Mouse (Mus musculus): ENCODE measurements around the gene Rfc2. TPM values are rescaled to one million over a fixed set of nuclear protein-coding genes. Genes with fewer than 3 reads are reported as not detected.

Rfc2 gene
- polyA plus RNA-seq, 1 experiment = 6.8 TPM

DNA sequence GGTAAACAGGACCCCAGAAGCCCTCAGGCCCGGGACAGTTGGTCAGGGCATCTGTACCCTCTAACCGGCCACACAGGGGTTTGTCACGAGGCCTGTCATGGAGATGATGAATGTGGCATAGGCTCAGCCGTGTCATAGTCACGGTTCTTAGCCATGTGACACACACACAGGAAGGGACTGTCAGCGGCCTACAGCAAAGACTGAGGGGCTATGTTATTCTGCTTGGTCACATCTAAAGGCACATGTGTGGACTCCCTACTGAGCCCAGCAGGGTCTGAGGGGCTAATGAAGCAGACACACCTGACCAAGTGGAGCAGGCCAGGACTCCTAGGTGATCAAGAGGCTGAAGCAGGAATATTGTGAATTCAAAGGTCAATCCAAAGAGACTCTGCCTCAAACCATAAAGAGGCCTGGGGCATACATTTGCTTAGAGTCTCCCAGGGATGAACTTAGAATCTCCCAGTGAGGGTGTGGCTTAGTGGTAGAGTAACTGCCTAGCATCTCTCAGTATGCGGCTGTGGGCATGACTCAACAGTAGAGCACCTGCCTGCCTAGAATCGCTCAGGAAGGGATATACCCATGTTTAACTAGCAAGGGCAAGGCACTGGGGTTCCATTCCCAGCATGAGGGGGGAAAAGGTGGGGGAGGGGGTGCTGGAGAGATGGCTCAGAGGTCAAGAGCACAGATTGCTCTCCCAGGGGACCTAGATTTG is 30.8 kb downstream of the Rfc2 start:
- H3K27me3 ChIP-seq (ENCODE audit: control insufficient read depth) = no peaks in the 10 kb centered on the region
- peaks cover 21% of the 10 kb centered on the region for H3K36me3 ChIP-seq (ENCODE audit: control insufficient read depth)

GRCm38 (mm10) chr5:134613727-134614126 is 32.6 kb downstream of the Rfc2 start:
- Histone ChIP-seq H3K36me3 (ENCODE audit: control insufficient read depth) (peaks cover 38% of the 10 kb centered on the region), H3K9me3 (ENCODE audit: control insufficient read depth, low read length) (no peaks in the 10 kb centered on the region), H3K27me3 (ENCODE audit: control insufficient read depth) (no peaks in the 10 kb centered on the region), H3K4me1 (ENCODE audit: control insufficient read depth) (peaks cover 9% of the 10 kb centered on the region), H3K4me3 (replicated peaks) (no peak overlapping the region)
- no peak for TF ChIP-seq TAL1 (IDR thresholded peaks at IDR 0.05; ENCODE audit: low read length)
- no peak for TF ChIP-seq GATA1 (IDR thresholded peaks at IDR 0.05; ENCODE audit: low read length)

More for the DNA sequence above, 30.8 kb downstream of the Rfc2 start:
- peaks cover 7% of the 10 kb centered on the region for H3K4me1 ChIP-seq (ENCODE audit: control insufficient read depth)
- no peak overlapping the region for H3K4me3 ChIP-seq (replicated peaks)
- TF ChIP-seq TAL1 (IDR thresholded peaks at IDR 0.05; ENCODE audit: low read length) (no peak), GATA1 (IDR thresholded peaks at IDR 0.05; ENCODE audit: low read length) (no peak)
- no peaks in the 10 kb centered on the region for H3K9me3 ChIP-seq (ENCODE audit: control insufficient read depth, low read length)

DNA sequence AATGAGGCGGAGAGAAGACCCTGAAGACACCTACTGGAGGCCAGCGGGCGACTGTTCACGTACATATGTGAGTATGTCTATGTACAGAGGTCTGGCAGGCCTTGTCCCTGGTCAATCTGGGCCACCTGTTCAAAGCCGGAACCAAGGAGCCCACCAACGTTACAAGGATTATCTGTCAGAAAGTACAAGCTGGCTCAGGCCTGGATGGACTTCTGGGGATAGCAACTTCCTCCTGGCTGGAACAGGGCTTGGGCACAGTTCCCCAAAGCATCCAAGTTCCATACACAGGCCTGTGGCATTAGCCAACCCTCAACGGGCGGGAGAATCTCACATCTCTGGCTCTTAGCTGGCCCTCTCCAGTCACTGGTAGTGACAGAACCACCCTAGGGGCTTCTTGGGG is 33.1 kb downstream of the Rfc2 start:
- TF ChIP-seq TAL1 (IDR thresholded peaks at IDR 0.05; ENCODE audit: low read length) = no peak
- no peak for TF ChIP-seq GATA1 (IDR thresholded peaks at IDR 0.05; ENCODE audit: low read length)
- H3K27me3 ChIP-seq (ENCODE audit: control insufficient read depth) = no peaks in the 10 kb centered on the region
- peaks cover 9% of the 10 kb centered on the region for H3K4me1 ChIP-seq (ENCODE audit: control insufficient read depth)
- peaks cover 44% of the 10 kb centered on the region for H3K36me3 ChIP-seq (ENCODE audit: control insufficient read depth)
- H3K4me3 ChIP-seq (replicated peaks) = no peak overlapping the region
- no peaks in the 10 kb centered on the region for H3K9me3 ChIP-seq (ENCODE audit: control insufficient read depth, low read length)

GRCm38 (mm10) chr5:134614802-134615201 is 33.6 kb downstream of the Rfc2 start, which contains the start of gene Lat2:
TSS of gene Lat2 (minus strand) at chr5:134615025.
- Histone ChIP-seq H3K9me3 (ENCODE audit: control insufficient read depth, low read length) (no peaks in the 10 kb centered on the region), H3K36me3 (ENCODE audit: control insufficient read depth) (peaks cover 49% of the 10 kb centered on the region), H3K27me3 (ENCODE audit: control insufficient read depth) (no peaks in the 10 kb centered on the region), H3K4me3 (replicated peaks) (no peak within 1 kb of the TSS), H3K4me1 (ENCODE audit: control insufficient read depth) (peaks cover 9% of the 10 kb centered on the region)
- TF ChIP-seq TAL1 (IDR thresholded peaks at IDR 0.05; ENCODE audit: low read length) = no peak
- no peak for TF ChIP-seq GATA1 (IDR thresholded peaks at IDR 0.05; ENCODE audit: low read length)

DNA sequence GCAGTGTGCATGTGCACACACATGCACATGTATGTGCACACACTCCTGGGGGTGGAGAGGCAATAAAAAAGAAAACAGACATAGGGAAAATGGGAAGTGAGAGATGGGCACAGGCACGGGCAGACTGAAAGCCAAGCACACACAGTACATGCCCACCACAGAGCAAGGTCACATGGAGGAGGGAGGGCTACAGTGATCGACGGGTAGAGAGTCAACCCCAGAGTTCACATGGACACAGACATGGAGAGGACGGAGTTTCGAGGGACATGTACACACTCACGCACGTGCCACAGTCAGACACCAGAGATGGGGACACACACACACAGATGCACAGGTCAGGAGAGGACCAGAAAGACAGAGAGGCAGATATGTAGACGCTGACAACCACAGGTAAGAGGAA is 34.2 kb downstream of the Rfc2 start:
- H3K27me3 ChIP-seq (ENCODE audit: control insufficient read depth) = no peaks in the 10 kb centered on the region
- TF ChIP-seq GATA1 (IDR thresholded peaks at IDR 0.05; ENCODE audit: low read length) (no peak), TAL1 (IDR thresholded peaks at IDR 0.05; ENCODE audit: low read length) (no peak)
- H3K9me3 ChIP-seq (ENCODE audit: control insufficient read depth, low read length) = no peaks in the 10 kb centered on the region
- no peak overlapping the region for H3K4me3 ChIP-seq (replicated peaks)
- peaks cover 55% of the 10 kb centered on the region for H3K36me3 ChIP-seq (ENCODE audit: control insufficient read depth)
- H3K4me1 ChIP-seq (ENCODE audit: control insufficient read depth) = peaks cover 9% of the 10 kb centered on the region

DNA sequence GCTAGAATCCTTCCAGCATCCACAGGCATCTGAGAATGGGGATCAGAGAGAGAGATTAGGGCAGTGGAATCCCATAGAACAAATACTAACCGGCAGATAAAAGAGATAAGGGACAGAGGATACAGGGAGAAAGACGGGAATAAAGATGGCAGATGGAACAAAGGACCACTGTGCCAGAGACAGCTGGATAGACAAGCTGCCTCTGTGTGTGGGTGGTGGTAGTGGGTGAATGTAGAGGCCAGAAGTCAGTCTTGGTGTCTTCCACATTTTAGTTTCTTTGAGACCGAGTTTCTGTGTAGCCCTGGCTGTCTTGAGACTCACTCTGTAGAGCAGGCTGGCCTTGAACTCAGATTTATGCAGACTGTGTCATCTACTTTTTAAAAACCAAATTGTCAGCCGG is 34.6 kb downstream of the Rfc2 start:
- H3K27me3 ChIP-seq (ENCODE audit: control insufficient read depth) = no peaks in the 10 kb centered on the region
- peaks cover 59% of the 10 kb centered on the region for H3K36me3 ChIP-seq (ENCODE audit: control insufficient read depth)
- H3K4me1 ChIP-seq (ENCODE audit: control insufficient read depth) = peaks cover 9% of the 10 kb centered on the region
- no peak overlapping the region for H3K4me3 ChIP-seq (replicated peaks)
- TF ChIP-seq GATA1 (IDR thresholded peaks at IDR 0.05; ENCODE audit: low read length) = no peak
- no peak for TF ChIP-seq TAL1 (IDR thresholded peaks at IDR 0.05; ENCODE audit: low read length)
- H3K9me3 ChIP-seq (ENCODE audit: control insufficient read depth, low read length) = no peaks in the 10 kb centered on the region

DNA sequence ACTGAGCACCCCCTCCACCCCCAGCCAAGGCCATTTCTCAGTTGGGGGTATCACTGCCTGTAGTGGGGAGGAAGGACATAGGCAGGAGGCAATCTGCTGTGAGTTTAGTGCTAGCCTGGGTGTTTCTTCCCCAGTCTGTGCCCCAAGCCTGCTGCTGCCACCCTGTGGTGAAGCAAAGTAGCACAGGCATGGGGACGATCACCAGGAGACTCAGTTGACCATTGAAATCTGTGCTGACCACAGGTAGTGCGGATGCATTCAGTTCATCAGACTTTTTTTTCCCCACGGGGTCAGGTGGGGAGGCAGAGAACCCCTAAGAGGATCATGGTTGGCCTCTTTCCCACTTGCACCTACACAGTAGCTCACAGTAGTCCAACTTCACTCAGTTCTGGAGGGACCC is 35.9 kb downstream of the Rfc2 start:
- TF ChIP-seq GATA1 (IDR thresholded peaks at IDR 0.05; ENCODE audit: low read length) = no peak
- TF ChIP-seq TAL1 (IDR thresholded peaks at IDR 0.05; ENCODE audit: low read length) = no peak
- Histone ChIP-seq H3K4me3 (replicated peaks) (no peak overlapping the region), H3K9me3 (ENCODE audit: control insufficient read depth, low read length) (no peaks in the 10 kb centered on the region), H3K4me1 (ENCODE audit: control insufficient read depth) (peaks cover 9% of the 10 kb centered on the region), H3K27me3 (ENCODE audit: control insufficient read depth) (no peaks in the 10 kb centered on the region), H3K36me3 (ENCODE audit: control insufficient read depth) (peaks cover 72% of the 10 kb centered on the region)

DNA sequence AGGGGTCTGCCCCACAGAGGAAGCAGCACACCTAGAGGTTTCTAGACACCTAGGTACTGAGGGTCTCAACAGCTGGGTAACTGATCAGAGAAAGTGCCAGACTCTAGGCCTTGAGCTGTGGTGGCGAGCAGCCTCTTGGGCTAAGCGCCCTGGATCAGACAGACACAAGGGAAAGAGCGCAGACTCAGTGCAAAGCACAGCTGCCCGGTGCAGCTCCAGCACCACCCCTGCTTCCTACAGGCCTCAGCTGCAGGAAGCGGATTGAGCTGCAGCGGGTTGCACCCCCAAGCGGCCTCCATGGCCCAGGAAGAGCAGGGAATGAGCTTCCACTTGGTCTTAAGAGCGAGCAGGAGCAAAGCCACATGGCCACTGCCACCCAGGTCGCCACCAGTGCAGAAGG is 39.3 kb downstream of the Rfc2 start:
- Histone ChIP-seq H3K27me3 (ENCODE audit: control insufficient read depth) (no peaks in the 10 kb centered on the region), H3K36me3 (ENCODE audit: control insufficient read depth) (peaks cover 95% of the 10 kb centered on the region), H3K4me3 (replicated peaks) (no peak overlapping the region), H3K9me3 (ENCODE audit: control insufficient read depth, low read length) (no peaks in the 10 kb centered on the region), H3K4me1 (ENCODE audit: control insufficient read depth) (peaks cover 4% of the 10 kb centered on the region)
- no peak for TF ChIP-seq GATA1 (IDR thresholded peaks at IDR 0.05; ENCODE audit: low read length)
- no peak for TF ChIP-seq TAL1 (IDR thresholded peaks at IDR 0.05; ENCODE audit: low read length)

GRCm38 (mm10) chr5:134621099-134621640 is 40.0 kb downstream of the Rfc2 start:
- Histone ChIP-seq H3K36me3 (ENCODE audit: control insufficient read depth) (peaks cover 96% of the 10 kb centered on the region), H3K4me1 (ENCODE audit: control insufficient read depth) (peaks cover 3% of the 10 kb centered on the region; the same call in 1 of the 2 replicates), H3K27me3 (ENCODE audit: control insufficient read depth) (no peaks in the 10 kb centered on the region), H3K4me3 (replicated peaks) (no peak overlapping the region), H3K9me3 (ENCODE audit: control insufficient read depth, low read length) (no peaks in the 10 kb centered on the region)
- TF ChIP-seq GATA1 (IDR thresholded peaks at IDR 0.05; ENCODE audit: low read length) (no peak), TAL1 (IDR thresholded peaks at IDR 0.05; ENCODE audit: low read length) (no peak)

All from erythroblast, embryonic 14.5 days (primary cell).